8 mouse cellular contexts compared by ENCODE assay signal in genomic region chr7:125638870-125639386, GRCm38 (mm10). TPM values are rescaled to one million over a fixed set of nuclear protein-coding genes. Genes with fewer than 3 reads are reported as not detected.
DNase-seq lines count a peak whose midpoint lies in the region; ATAC-seq and TF ChIP-seq lines count a peak whose summit lies in the region.

No protein-coding gene starts in this region.

- H3K9ac ChIP-seq in kidney, embryonic 16.5 days (replicated peaks; ENCODE audit: low read length): no peak overlapping the region
- no peak overlapping the region for H3K9ac ChIP-seq in limb, embryonic 14.5 days (ENCODE audit: low read depth, low read length, severe bottlenecking)

- DNase-seq in 3T3-L1 (ENCODE audit: low read depth, low spot score): peak; percentile 54
- DNase-seq in ZHBTc4 (ENCODE audit: low read depth, low spot score): peak; percentile 71
- peak; percentile 31 for DNase-seq in gastrocnemius, postnatal 25 days
- DNase-seq in limb, embryonic 14.5 days (ENCODE audit: low spot score): peak; percentile 42
- peak; percentile 11 to 63 for DNase-seq in monocyte, adult 2 months (ENCODE audit: low read depth in 1 of 2, low spot score in 2 of 2)
- peak; percentile 67 to 87 for DNase-seq in spleen, postnatal 4 days (ENCODE audit: low spot score in 2 of 2)

- peaks cover 34% of the 10 kb centered on the region for H3K36me3 ChIP-seq in kidney, embryonic 16.5 days (ENCODE audit: insufficient read depth, low read length)
- H3K36me3 ChIP-seq in limb, embryonic 14.5 days (ENCODE audit: control insufficient read depth, insufficient read depth, low read length): peaks cover 46% of the 10 kb centered on the region

- no peaks in the 10 kb centered on the region for H3K9me3 ChIP-seq in kidney, embryonic 16.5 days (ENCODE audit: low read length)
- H3K9me3 ChIP-seq in limb, embryonic 14.5 days (ENCODE audit: control insufficient read depth, low read length): no peaks in the 10 kb centered on the region

- H3K27ac ChIP-seq in cortical plate, adult 2 months (ENCODE audit: insufficient read depth, low read length): no peak overlapping the region; the same call in 1 of the 2 replicates
- no peak overlapping the region for H3K27ac ChIP-seq in kidney, embryonic 16.5 days (ENCODE audit: low read length)
- no peak overlapping the region for H3K27ac ChIP-seq in limb, embryonic 14.5 days (replicated peaks; ENCODE audit: low read depth, low read length)

- no peak overlapping the region for H3K4me2 ChIP-seq in kidney, embryonic 16.5 days (replicated peaks; ENCODE audit: low read depth, low read length)
- no peak overlapping the region for H3K4me2 ChIP-seq in limb, embryonic 14.5 days (replicated peaks; ENCODE audit: low read depth, low read length, severe bottlenecking)

- no peaks in the 10 kb centered on the region for H3K4me1 ChIP-seq in cortical plate, adult 2 months (ENCODE audit: control insufficient read depth, insufficient read depth, low read length)
- no peaks in the 10 kb centered on the region for H3K4me1 ChIP-seq in kidney, embryonic 16.5 days (ENCODE audit: insufficient read depth, low read length)
- no peaks in the 10 kb centered on the region for H3K4me1 ChIP-seq in limb, embryonic 14.5 days (ENCODE audit: control insufficient read depth, insufficient read depth, low read length)

- WGBS in kidney, embryonic 16.5 days: 38% methylated on average over 9 of the region's 9 CpGs
- WGBS in limb, embryonic 14.5 days: 41% methylated on average over 9 of the region's 9 CpGs

- TF ChIP-seq POLR2A in cortical plate, adult 2 months (IDR thresholded peaks at IDR 0.05; ENCODE audit: extremely low read depth, insufficient read depth, low read length): no peak
- TF ChIP-seq POLR2A in limb, embryonic 14.5 days (IDR thresholded peaks at IDR 0.05; ENCODE audit: borderline replicate concordance, extremely low read depth, insufficient read depth, insufficient read length): no peak

- no peaks in the 10 kb centered on the region for H3K27me3 ChIP-seq in kidney, embryonic 16.5 days (ENCODE audit: insufficient read depth, low read length)
- no peaks in the 10 kb centered on the region for H3K27me3 ChIP-seq in limb, embryonic 14.5 days (ENCODE audit: control insufficient read depth, insufficient read depth, low read length)

- ATAC-seq in kidney, embryonic 16.5 days (ENCODE audit: low FRiP score, low TSS enrichment): peak; percentile 25
- peak; percentile 59 for ATAC-seq in limb, embryonic 14.5 days (ENCODE audit: low FRiP score, low read depth)

- no peak overlapping the region for H3K4me3 ChIP-seq in cortical plate, adult 2 months (ENCODE audit: insufficient read depth, low read length)
- no peak overlapping the region for H3K4me3 ChIP-seq in kidney, embryonic 16.5 days (ENCODE audit: low read length)
- H3K4me3 ChIP-seq in limb, embryonic 14.5 days (replicated peaks; ENCODE audit: low read length): no peak overlapping the region

- TF ChIP-seq CTCF in cortical plate, adult 2 months (IDR thresholded peaks at IDR 0.05; ENCODE audit: extremely low read depth, insufficient read depth, low read length): peak; percentile 92

RNA-seq across cellular contexts. Expression of gene Il21r, which starts 35.7 kb away (rescaled TPM):
- 1.3 and 1.5 TPM in 2 replicates for polyA plus RNA-seq in cortical plate, adult 2 months (2012; rRNA removed)
- under 1 TPM; 0.15 to 0.27 TPM for total RNA-seq in gastrocnemius, postnatal 25 days (2021)
- polyA plus RNA-seq in kidney, embryonic 16.5 days (2015; fragmentation: Nextera tagmentation; extraction: Ambion mirVana): 0.34 and 0.35 TPM in 2 replicates
- polyA plus RNA-seq in limb, embryonic 14.5 days (2012; rRNA removed): 1.2 and 2.0 TPM in 2 replicates
- 0.50 TPM in 2 replicates for polyA plus RNA-seq in limb, embryonic 14.5 days (2014; fragmentation: Nextera tagmentation; extraction: Ambion mirVana)
